Comparison of ENCODE assay signal across 8 mouse cellular contexts in genomic region chr6:86921880-86922279, GRCm38 (mm10).
DNase-seq lines count a peak whose midpoint lies in the region; ATAC-seq and TF ChIP-seq lines count a peak whose summit lies in the region.

No protein-coding gene starts in this region.

- H3K79me2 ChIP-seq in C2C12 (ENCODE audit: control insufficient read depth, insufficient read depth) = no peaks in the 10 kb centered on the region

- peaks cover 2% of the 10 kb centered on the region for H3K36me3 ChIP-seq in C2C12 (ENCODE audit: control insufficient read depth, insufficient read depth)
- H3K36me3 ChIP-seq in intestine, postnatal 0 days (ENCODE audit: control insufficient read depth, insufficient read depth) = peaks cover 16% of the 10 kb centered on the region; the same call in 1 of the 2 replicates
- peaks cover 19% of the 10 kb centered on the region for H3K36me3 ChIP-seq in limb, embryonic 14.5 days (ENCODE audit: control insufficient read depth, insufficient read depth, low read length)

- H3K4me3 ChIP-seq in C2C12 (ENCODE audit: insufficient read depth, poor library complexity, severe bottlenecking) = no peak overlapping the region
- H3K4me3 ChIP-seq in intestine, postnatal 0 days (ENCODE audit: low read depth, low read length) = no peak overlapping the region
- no peak overlapping the region for H3K4me3 ChIP-seq in limb, embryonic 14.5 days (replicated peaks; ENCODE audit: low read length)

- H3K4me1 ChIP-seq in intestine, postnatal 0 days (replicated peaks; ENCODE audit: control insufficient read depth, insufficient read depth, low read length) = no peaks in the 10 kb centered on the region
- peaks cover 14% of the 10 kb centered on the region for H3K4me1 ChIP-seq in limb, embryonic 14.5 days (ENCODE audit: control insufficient read depth, insufficient read depth, low read length)

- POLR2A ChIA-PET in Patski (lab: Charles Lee) = interaction anchor here (0.9 kb wide), 1 partner anchor 17 kb away, joined by 3 read pairs; no protein-coding TSS in a partner anchor

- in situ Hi-C loops in Patski (cut with MboI; ENCODE audit: low pct_unique_long_range_greater_than_20kb) = no loop called here

- H3K27me3 ChIP-seq in C2C12 (ENCODE audit: control insufficient read depth, insufficient read depth, insufficient read length) = no peaks in the 10 kb centered on the region
- H3K27me3 ChIP-seq in Patski = no peaks in the 10 kb centered on the region
- H3K27me3 ChIP-seq in intestine, postnatal 0 days (replicated peaks; ENCODE audit: control insufficient read depth, insufficient read depth, low read length) = no peaks in the 10 kb centered on the region
- no peaks in the 10 kb centered on the region for H3K27me3 ChIP-seq in limb, embryonic 14.5 days (ENCODE audit: control insufficient read depth, insufficient read depth, low read length)

- no peak for TF ChIP-seq POLR2A in limb, embryonic 14.5 days (IDR thresholded peaks at IDR 0.05; ENCODE audit: borderline replicate concordance, extremely low read depth, insufficient read depth, insufficient read length)

- H3K9ac ChIP-seq in intestine, postnatal 0 days (ENCODE audit: low read depth, low read length) = no peak overlapping the region
- no peak overlapping the region for H3K9ac ChIP-seq in limb, embryonic 14.5 days (ENCODE audit: low read depth, low read length, severe bottlenecking)

- H3ac ChIP-seq in C2C12 (ENCODE audit: control insufficient read depth, insufficient read length, low read depth) = no peak overlapping the region

- no peak for ATAC-seq in Patski
- ATAC-seq in intestine, postnatal 0 days = peak; percentile 61
- ATAC-seq in limb, embryonic 14.5 days (ENCODE audit: low FRiP score, low read depth) = peak; percentile 72; the same call in 1 of the 2 replicates
- peak; percentile 84 for ATAC-seq in neutrophil, adult 5-6 weeks (ENCODE audit: extremely low read depth, insufficient number of reproducible peaks, low FRiP score, poor library complexity, severe bottlenecking)

- peak; percentile 85 for TF ChIP-seq CTCF in C2C12 (IDR thresholded peaks at IDR 0.05; ENCODE audit: control insufficient read depth, insufficient read depth, insufficient read length)
- peak; percentile 92 for TF ChIP-seq CTCF in Patski (IDR thresholded peaks at IDR 0.05)
- TF ChIP-seq CTCF in intestine, postnatal 0 days (IDR thresholded peaks at IDR 0.05; ENCODE audit: low read depth) = peak; percentile 90

- no peak for DNase-seq in Patski (ENCODE audit: low read depth, low spot score)
- DNase-seq in cerebellum, adult 9-11 months = peak; percentile 83
- DNase-seq in gastrocnemius, postnatal 10 days = peak; percentile 49
- DNase-seq in limb, embryonic 14.5 days (ENCODE audit: low spot score) = peak; percentile 37
- DNase-seq in thymus, postnatal 0 days (ENCODE audit: low spot score) = peak; percentile 69

- H3K9me3 ChIP-seq in intestine, postnatal 0 days (ENCODE audit: control insufficient read depth) = no peaks in the 10 kb centered on the region
- H3K9me3 ChIP-seq in limb, embryonic 14.5 days (ENCODE audit: control insufficient read depth, low read length) = no peaks in the 10 kb centered on the region

- H3K27ac ChIP-seq in intestine, postnatal 0 days (ENCODE audit: low read depth, low read length) = no peak overlapping the region
- H3K27ac ChIP-seq in limb, embryonic 14.5 days (replicated peaks; ENCODE audit: low read depth, low read length) = no peak overlapping the region

- WGBS in intestine, postnatal 0 days = 22% methylated on average over 4 of the region's 4 CpGs
- 17% methylated on average over 4 of the region's 4 CpGs for WGBS in limb, embryonic 14.5 days

- H3K79me3 ChIP-seq in C2C12 (ENCODE audit: low read depth) = no peaks in the 10 kb centered on the region

- CTCF ChIA-PET in Patski (lab: Charles Lee) = interaction anchor here (0.9 to 2.5 kb wide), 12 partner anchors 8 to 125 kb away, joined by 3 to 10 read pairs (median 3); no protein-coding TSS in a partner anchor

- no peak overlapping the region for H3K4me2 ChIP-seq in intestine, postnatal 0 days (replicated peaks; ENCODE audit: low read depth)
- H3K4me2 ChIP-seq in limb, embryonic 14.5 days (replicated peaks; ENCODE audit: low read depth, low read length, severe bottlenecking) = no peak overlapping the region

TF ChIP-seq in C2C12, 6 proteins besides CTCF, POLR2A, EP300 and RAD21:
- TF ChIP-seq FOSL1 (IDR thresholded peaks at IDR 0.05; ENCODE audit: insufficient read depth, low read length, poor library complexity, severe bottlenecking) = no peak
